Mouse (Mus musculus): Measurements from ENCODE around the gene Usp6nl. TPM values are rescaled to one million over a fixed set of nuclear protein-coding genes. Genes with fewer than 3 reads are reported as not detected.

Gene Usp6nl
- polyA plus RNA-seq, 1 experiment from 2014 or later: 12.4 TPM

DNA sequence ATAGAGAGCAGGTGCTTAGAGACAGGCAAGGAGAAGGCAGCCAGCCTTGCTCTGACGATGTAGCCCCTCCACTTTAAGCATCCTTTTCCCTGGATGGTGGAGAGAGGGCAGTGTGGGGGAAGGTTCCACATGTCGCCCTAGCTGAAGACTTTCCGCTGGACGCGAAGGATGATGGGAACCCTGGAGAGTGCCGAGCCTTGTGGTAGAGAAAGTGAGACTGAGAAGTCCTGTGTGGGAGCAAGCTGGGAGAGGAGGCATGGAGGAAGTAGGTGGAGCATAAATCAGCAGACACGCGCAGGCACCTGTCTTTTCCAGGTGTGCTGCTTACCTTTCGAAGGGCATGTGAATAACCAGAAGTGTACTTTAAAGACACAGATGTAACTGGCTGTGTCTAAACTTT lies 57.9 kb downstream of the Usp6nl start:
- Histone ChIP-seq H3K4me1 (peaks cover 33% of the 10 kb centered on the region), H3K9me3 (no peaks in the 10 kb centered on the region)
- no peak for ATAC-seq (ENCODE audit: borderline replicate concordance, extremely low read depth, low FRiP score, low TSS enrichment)

DNA sequence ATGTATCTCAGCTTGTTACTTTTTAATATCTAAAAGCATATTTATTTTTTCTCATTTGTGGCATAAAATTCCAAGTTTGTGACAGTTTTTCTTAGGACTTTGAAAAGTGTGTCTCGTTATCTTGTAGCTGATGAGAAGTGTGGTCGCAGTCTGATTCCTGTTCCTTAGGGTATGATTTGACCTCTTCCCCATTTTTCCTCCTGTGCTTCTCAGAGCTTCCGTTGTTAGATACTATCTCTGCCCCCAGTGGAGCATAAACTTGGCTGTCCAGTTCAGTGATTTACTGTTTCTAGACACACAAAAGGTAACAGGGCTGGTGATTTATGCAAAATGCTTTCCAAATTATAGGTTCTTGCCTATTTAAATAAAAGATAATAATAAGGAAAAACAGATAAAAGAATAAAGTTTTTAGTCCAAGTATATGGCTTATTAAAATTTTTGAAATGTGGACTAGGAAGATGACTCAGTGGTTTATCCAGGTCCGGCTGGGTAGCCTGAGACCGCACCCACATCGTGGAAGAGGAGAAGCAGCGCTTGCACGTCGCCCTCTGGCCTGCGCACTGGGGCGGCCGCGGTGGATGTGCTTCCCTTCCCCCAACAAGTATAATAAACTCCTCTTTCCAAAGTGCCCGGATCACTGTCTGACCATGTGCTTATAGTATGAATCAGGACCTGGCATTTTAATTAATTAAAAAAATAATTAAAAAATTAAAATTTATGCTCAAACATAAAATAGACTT lies 62.1 kb downstream of the Usp6nl start:
- Histone ChIP-seq H3K4me1 (peaks cover 15% of the 10 kb centered on the region), H3K4me3 (no peak overlapping the region), H3K9me3 (no peaks in the 10 kb centered on the region), H3K4me2 (no peak overlapping the region), H3K36me3 (no peaks in the 10 kb centered on the region), H3K27me3 (no peaks in the 10 kb centered on the region), H3K9ac (no peak overlapping the region), H3K27ac (no peak overlapping the region)
- WGBS: 83% methylated on average over 14 of the region's 14 CpGs
- no peak for ATAC-seq (ENCODE audit: borderline replicate concordance, extremely low read depth, low FRiP score, low TSS enrichment)

More for the DNA sequence above, 57.9 kb downstream of the Usp6nl start:
- Histone ChIP-seq H3K27ac (no peak overlapping the region), H3K4me2 (no peak overlapping the region), H3K27me3 (no peaks in the 10 kb centered on the region), H3K9ac (no peak overlapping the region), H3K4me3 (no peak overlapping the region), H3K36me3 (no peaks in the 10 kb centered on the region)
- WGBS: 74% methylated on average over 9 of the region's 9 CpGs

DNA sequence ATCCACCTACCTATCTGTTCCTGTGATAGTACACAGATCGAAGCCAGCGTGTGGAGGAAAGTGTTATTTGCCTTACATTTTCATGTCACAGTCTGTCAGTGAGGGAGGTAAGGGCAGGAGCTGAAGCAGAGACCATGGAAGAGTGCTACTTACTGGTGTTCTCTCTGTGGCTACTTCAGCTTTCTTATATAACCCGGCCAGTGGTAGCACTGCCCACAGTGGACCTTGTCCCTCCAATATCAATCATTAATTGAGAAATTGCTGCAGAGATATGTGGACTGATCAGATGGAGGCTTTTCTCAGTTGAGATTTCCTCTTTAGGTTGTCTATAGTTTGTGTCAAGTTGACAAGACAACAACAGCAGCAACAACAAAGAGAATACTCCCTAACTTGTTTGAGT lies 66.7 kb downstream of the Usp6nl start:
- Histone ChIP-seq H3K9ac (no peak overlapping the region), H3K4me1 (peaks cover 9% of the 10 kb centered on the region; the same call in 1 of the 2 replicates), H3K27ac (no peak overlapping the region), H3K9me3 (no peaks in the 10 kb centered on the region), H3K4me2 (no peak overlapping the region), H3K4me3 (no peak overlapping the region), H3K36me3 (0 out of 2 replicates have a peak, but pooled peaks cover 3% of the 10 kb centered on the region), H3K27me3 (no peaks in the 10 kb centered on the region)
- no peak for ATAC-seq (ENCODE audit: borderline replicate concordance, extremely low read depth, low FRiP score, low TSS enrichment)
- WGBS: 75% methylated on average over 3 of the region's 3 CpGs

DNA sequence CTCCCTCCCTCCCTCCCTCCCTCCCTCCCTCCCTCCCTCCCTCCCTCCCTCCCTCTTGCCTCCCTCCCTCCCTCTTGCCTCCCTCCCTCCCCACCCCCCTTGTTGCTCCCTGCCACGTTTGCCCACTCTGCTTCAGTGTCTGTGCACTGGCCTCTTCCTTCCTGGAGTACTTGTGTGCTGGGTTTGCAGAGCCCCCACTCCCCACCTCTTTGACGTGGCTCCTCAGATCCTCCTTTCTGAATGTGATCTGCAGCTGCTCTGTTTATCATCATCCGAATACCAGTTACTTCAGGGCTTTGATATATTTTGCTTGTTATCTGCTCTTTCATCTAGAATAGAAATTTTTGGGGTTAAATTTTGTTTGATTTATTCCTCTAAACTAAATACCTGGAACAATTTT lies 68.8 kb downstream of the Usp6nl start:
- Histone ChIP-seq H3K27me3 (no peaks in the 10 kb centered on the region), H3K4me1 (peaks cover 14% of the 10 kb centered on the region), H3K4me3 (no peak overlapping the region), H3K27ac (no peak overlapping the region), H3K36me3 (0 out of 2 replicates have a peak, but pooled peaks cover 3% of the 10 kb centered on the region), H3K9ac (no peak overlapping the region), H3K4me2 (no peak overlapping the region), H3K9me3 (no peaks in the 10 kb centered on the region)
- ATAC-seq (ENCODE audit: borderline replicate concordance, extremely low read depth, low FRiP score, low TSS enrichment): no peak
- WGBS: 20% methylated on average over 2 of the region's 3 CpGs

DNA sequence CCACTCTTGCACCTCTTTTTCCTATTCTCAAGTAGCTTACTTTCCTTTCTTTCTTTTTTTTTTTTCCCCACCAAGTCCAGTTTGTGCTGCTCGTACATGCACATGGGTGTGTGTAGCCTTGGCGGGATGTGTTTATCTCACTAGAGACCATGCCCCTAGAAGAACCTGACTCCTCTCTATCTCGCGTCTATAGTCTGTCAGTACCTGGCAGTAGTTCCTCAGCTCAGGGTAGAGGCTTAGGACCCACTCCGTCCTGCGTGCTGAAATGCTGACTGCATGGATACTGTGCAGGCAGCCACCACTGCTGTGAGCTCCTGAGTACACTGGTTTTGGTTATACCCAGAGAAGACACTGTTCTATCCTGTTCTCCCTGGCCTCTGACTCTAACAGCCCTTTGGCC lies 69.5 kb downstream of the Usp6nl start:
- Histone ChIP-seq H3K9me3 (no peaks in the 10 kb centered on the region), H3K36me3 (0 out of 2 replicates have a peak, but pooled peaks cover 3% of the 10 kb centered on the region), H3K4me1 (peaks cover 20% of the 10 kb centered on the region), H3K4me2 (no peak overlapping the region), H3K4me3 (no peak overlapping the region), H3K27me3 (no peaks in the 10 kb centered on the region), H3K9ac (no peak overlapping the region), H3K27ac (no peak overlapping the region)
- WGBS: 68% methylated on average over 6 of the region's 6 CpGs
- ATAC-seq (ENCODE audit: borderline replicate concordance, extremely low read depth, low FRiP score, low TSS enrichment): no peak

DNA sequence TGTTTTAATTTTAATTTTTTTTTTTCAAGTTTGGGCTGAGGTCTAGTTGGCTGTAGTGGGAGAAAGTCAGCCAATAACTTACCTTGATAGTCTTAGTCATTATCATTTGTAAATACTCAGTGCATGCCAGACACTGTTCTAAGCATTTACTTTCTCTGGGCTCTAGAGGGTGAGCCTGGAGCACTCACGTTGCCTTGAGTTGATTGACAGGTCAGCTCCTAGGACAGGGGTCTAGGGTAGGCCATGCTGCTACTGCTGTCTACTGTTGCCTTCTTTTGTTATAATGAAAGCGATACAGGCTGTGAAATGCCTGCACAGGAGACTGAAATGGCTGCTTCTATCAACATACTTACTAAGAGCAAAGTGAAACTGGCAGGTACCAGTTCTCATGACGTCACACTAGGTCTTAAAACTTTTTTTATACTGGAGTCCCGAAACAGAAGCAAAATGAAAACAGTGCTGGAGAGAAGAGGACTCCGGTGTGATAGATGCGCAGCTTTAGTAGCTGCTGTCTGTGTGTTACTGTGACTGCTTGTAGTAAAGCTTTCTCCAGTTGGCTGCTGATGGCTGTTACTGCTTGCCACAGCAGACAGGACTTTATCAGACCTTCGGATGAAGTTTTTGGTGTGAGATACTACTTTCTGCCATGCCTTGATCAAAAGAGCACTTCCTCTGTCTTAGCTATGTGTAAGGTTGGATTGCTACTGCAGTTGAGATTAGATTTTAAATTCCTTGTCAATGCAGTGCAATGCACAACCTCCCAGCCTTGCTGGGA lies 73.6 kb downstream of the Usp6nl start:
- Histone ChIP-seq H3K9me3 (no peaks in the 10 kb centered on the region), H3K27me3 (no peaks in the 10 kb centered on the region), H3K4me2 (no peak overlapping the region), H3K9ac (no peak overlapping the region), H3K4me3 (no peak overlapping the region), H3K27ac (peak overlapping the region; percentile 8; the same call in 1 of the 2 replicates), H3K4me1 (peaks cover 28% of the 10 kb centered on the region), H3K36me3 (0 out of 2 replicates have a peak, but pooled peaks cover 3% of the 10 kb centered on the region)
- ATAC-seq (ENCODE audit: borderline replicate concordance, extremely low read depth, low FRiP score, low TSS enrichment): peak; percentile 52; the same call in 1 of the 2 replicates
- 63% methylated on average over 7 of the region's 7 CpGs for WGBS

DNA sequence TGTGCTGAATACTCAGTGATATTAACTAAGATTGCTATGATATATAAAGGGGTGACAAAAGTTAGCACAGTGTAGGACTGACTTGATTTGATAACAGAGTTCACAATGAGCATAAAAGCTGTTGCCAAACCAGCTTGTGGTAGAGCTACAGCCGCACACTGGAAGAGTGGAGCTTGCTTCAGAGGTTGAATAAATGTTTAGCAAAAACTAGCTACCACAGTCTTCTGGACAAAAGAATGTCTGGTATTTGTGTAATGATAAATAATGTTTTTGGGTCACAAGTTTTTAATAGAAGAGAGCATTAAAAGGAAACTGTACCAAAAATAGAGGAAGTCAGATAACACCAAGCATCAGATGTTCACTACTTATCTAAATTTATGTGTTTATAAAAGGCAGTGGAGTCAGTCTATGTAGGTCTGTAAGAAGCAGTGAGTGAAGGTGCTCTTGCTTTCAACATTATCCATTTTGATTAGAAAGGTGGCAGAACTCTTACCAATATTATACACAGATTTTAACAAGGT lies 74.2 kb downstream of the Usp6nl start:
- H3K4me2 ChIP-seq: no peak overlapping the region
- H3K27ac ChIP-seq: 0 out of 2 replicates have a peak overlapping the region, but pooled peaks have one; percentile 8
- H3K9ac ChIP-seq: no peak overlapping the region
- H3K27me3 ChIP-seq: no peaks in the 10 kb centered on the region
- no peak overlapping the region for H3K4me3 ChIP-seq
- H3K36me3 ChIP-seq: 0 out of 2 replicates have a peak, but pooled peaks cover 3% of the 10 kb centered on the region
- no peak for ATAC-seq (ENCODE audit: borderline replicate concordance, extremely low read depth, low FRiP score, low TSS enrichment)
- peaks cover 28% of the 10 kb centered on the region for H3K4me1 ChIP-seq
- 43% methylated on average over 1 of the region's 1 CpGs for WGBS
- no peaks in the 10 kb centered on the region for H3K9me3 ChIP-seq

DNA sequence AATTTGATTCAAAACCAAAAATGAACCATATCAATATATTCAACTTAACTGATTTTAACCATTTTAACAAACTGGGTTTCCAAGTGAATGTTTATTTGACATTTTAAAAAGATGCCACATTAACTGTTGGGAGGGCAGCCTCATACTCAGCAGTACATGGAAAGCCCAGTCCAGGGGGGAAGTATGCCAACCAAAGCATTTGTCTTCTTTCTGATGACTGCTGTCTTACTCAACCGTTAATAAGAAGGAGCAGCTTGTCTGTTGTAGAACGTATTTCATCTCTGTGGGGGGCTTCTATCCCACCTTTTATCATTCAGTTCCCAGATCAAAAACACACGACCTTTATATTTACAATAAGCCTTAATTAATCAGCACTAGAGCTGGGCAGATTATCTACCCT lies 74.7 kb downstream of the Usp6nl start:
- Histone ChIP-seq H3K4me2 (no peak overlapping the region), H3K27ac (no peak overlapping the region), H3K36me3 (0 out of 2 replicates have a peak, but pooled peaks cover 3% of the 10 kb centered on the region), H3K9ac (no peak overlapping the region), H3K27me3 (no peaks in the 10 kb centered on the region), H3K9me3 (no peaks in the 10 kb centered on the region), H3K4me3 (no peak overlapping the region), H3K4me1 (peaks cover 28% of the 10 kb centered on the region)
- no peak for ATAC-seq (ENCODE audit: borderline replicate concordance, extremely low read depth, low FRiP score, low TSS enrichment)
- WGBS: 50% methylated on average over 3 of the region's 3 CpGs

DNA sequence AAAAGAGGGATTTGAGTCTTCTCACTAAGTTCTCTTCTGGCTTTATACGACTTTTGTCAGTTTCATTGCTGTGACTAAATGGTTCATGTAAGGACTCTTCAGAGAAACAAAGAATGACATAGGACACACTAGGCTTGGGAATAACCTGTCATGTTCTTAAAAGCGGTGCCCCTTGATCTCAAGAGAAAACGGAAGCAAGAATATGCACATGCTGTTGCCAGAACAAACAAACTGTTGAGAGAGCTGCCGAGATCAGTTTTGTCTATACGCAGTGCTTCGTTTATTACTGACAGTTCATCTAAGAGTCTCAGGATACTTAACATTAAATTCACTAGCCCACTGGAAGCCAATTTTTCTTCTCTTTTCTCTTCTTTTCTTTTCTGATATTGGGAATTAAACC lies 76.4 kb downstream of the Usp6nl start:
- Histone ChIP-seq H3K9ac (no peak overlapping the region), H3K27me3 (no peaks in the 10 kb centered on the region), H3K36me3 (no peaks in the 10 kb centered on the region), H3K4me2 (no peak overlapping the region), H3K4me3 (no peak overlapping the region), H3K27ac (no peak overlapping the region), H3K9me3 (no peaks in the 10 kb centered on the region), H3K4me1 (peaks cover 34% of the 10 kb centered on the region)
- ATAC-seq (ENCODE audit: borderline replicate concordance, extremely low read depth, low FRiP score, low TSS enrichment): no peak
- WGBS: 53% methylated on average over 6 of the region's 6 CpGs

DNA sequence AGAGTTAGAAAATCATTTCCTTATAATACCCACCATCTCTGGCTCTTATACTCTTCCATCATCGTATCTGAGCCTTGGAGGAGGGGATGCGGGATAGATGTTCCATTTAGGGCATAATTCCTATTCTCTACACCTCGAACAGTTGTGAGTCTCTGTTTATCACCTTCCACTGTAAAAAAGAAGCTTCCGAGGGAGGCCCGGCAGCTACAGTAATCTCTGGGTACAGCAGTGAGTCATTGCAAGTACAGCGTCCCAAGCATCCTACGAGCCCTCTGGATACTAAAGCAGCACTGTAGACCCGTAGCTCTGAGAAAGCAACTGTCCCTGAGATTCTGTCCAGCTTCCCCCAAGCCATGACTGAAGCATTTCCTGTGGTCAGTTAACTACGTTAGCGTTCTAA lies 78.6 kb downstream of the Usp6nl start:
- Histone ChIP-seq H3K27ac (no peak overlapping the region), H3K9me3 (no peaks in the 10 kb centered on the region), H3K4me3 (no peak overlapping the region), H3K4me1 (peaks cover 26% of the 10 kb centered on the region), H3K36me3 (no peaks in the 10 kb centered on the region), H3K9ac (no peak overlapping the region), H3K27me3 (no peaks in the 10 kb centered on the region), H3K4me2 (no peak overlapping the region)
- WGBS: 83% methylated on average over 10 of the region's 10 CpGs
- no peak for ATAC-seq (ENCODE audit: borderline replicate concordance, extremely low read depth, low FRiP score, low TSS enrichment)

DNA sequence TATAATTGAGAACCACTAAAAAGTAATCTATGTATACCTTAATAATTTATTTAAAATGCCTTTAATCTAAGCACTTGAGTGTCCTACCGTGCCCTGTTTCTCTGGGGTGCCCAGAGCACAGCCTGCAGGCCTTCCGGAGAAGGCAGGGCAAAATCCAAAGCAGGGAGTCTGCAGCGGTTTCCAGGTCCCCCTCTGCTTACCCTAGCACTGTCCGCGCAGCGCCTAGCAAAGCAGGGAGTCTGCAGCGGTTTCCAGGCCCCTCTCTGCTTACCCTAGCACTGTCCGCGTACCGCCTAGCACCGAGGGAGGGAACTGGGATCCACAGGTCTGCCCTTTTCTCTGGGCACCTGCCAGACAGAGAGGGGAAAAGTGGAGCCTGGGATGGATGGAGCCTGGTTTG lies 80.9 kb downstream of the Usp6nl start:
- WGBS: 24% methylated on average over 11 of the region's 11 CpGs
- ATAC-seq (ENCODE audit: borderline replicate concordance, extremely low read depth, low FRiP score, low TSS enrichment): peak; percentile 72
- Histone ChIP-seq H3K4me2 (no peak overlapping the region), H3K4me1 (peaks cover 6% of the 10 kb centered on the region; the same call in 1 of the 2 replicates), H3K27me3 (no peaks in the 10 kb centered on the region), H3K9ac (no peak overlapping the region), H3K9me3 (no peaks in the 10 kb centered on the region), H3K36me3 (no peaks in the 10 kb centered on the region), H3K4me3 (no peak overlapping the region), H3K27ac (peak overlapping the region; percentile 20; the same call in 1 of the 2 replicates)

DNA sequence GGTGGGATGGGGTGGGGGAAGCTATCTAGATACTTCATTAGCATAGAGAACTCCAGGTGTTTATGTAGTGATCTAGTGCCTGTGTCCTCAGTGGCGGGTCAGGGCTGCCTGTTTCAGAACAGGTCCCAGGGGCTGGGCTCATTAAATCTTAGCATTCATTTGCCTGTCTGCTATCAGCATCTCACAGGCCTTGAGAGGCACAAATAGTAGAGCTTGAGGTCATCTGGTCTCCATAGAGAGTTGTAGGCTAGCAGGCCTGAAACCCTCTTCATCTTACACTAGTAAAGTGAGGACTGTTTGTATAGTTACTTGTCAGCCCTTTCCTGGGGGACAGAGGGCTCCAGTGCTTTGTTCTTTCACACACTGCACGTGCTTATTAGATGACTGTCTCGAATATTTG lies 81.5 kb downstream of the Usp6nl start:
- H3K4me1 ChIP-seq: peaks cover 6% of the 10 kb centered on the region; the same call in 1 of the 2 replicates
- no peaks in the 10 kb centered on the region for H3K9me3 ChIP-seq
- no peak overlapping the region for H3K4me3 ChIP-seq
- WGBS: 58% methylated on average over 3 of the region's 3 CpGs
- H3K36me3 ChIP-seq: no peaks in the 10 kb centered on the region
- no peak for ATAC-seq (ENCODE audit: borderline replicate concordance, extremely low read depth, low FRiP score, low TSS enrichment)
- H3K9ac ChIP-seq: no peak overlapping the region
- H3K27me3 ChIP-seq: no peaks in the 10 kb centered on the region
- no peak overlapping the region for H3K4me2 ChIP-seq
- H3K27ac ChIP-seq: no peak overlapping the region
